Mouse (Mus musculus) myocyte (in vitro differentiated cells): ENCODE measurements around the gene Ovca2.

ENCODE experiments used
- CEBPB ChIP-seq: IDR thresholded peaks from 2 replicates; pipeline ENCODE4 v1.6.1; 2011; ENCODE audit warnings: mild to moderate bottlenecking, moderate library complexity; ENCODE audit not compliant: poor library complexity, insufficient read depth, severe bottlenecking
- E2F4 ChIP-seq: IDR thresholded peaks from one replicate; pipeline ENCODE4 v1.6.1; 2011; ENCODE audit warnings: mild to moderate bottlenecking, control low read depth, moderate library complexity; ENCODE audit not compliant: insufficient read depth
- MAX ChIP-seq: IDR thresholded peaks from one replicate; pipeline ENCODE4 v1.6.1; 2011; ENCODE audit warnings: low read depth, mild to moderate bottlenecking, control low read depth
- MYOD1 ChIP-seq, 3 experiments: IDR thresholded peaks; one replicate each; pipeline ENCODE4 v1.6.1; 2011; ENCODE audit warnings: control low read depth in 2 of 3, low read depth in 2 of 3, mild to moderate bottlenecking in 2 of 3, moderate library complexity in 1 of 3; ENCODE audit not compliant: insufficient read length in 2 of 3, control insufficient read depth in 1 of 3
- MYOG ChIP-seq, 3 experiments: IDR thresholded peaks; one replicate each; pipeline ENCODE4 v1.6.1; 2011; ENCODE audit warnings: control low read depth in 2 of 3, low read depth in 2 of 3, mild to moderate bottlenecking in 2 of 3; ENCODE audit not compliant: insufficient read length in 2 of 3, control insufficient read depth in 1 of 3, insufficient read depth in 1 of 3
- POLR2A ChIP-seq: IDR thresholded peaks from one replicate; pipeline ENCODE4 v1.6.1; 2011; ENCODE audit warnings: low read depth, mild to moderate bottlenecking, control low read depth, moderate library complexity; ENCODE audit not compliant: insufficient read length
- POLR2AphosphoS2 ChIP-seq: IDR thresholded peaks from one replicate; pipeline ENCODE4 v1.6.1; 2011; ENCODE audit warnings: low read depth, control low read depth; ENCODE audit not compliant: insufficient read length
- REST ChIP-seq: IDR thresholded peaks from one replicate; pipeline ENCODE4 v1.6.1; 2011; ENCODE audit warnings: mild to moderate bottlenecking, control low read depth, moderate library complexity; ENCODE audit not compliant: insufficient read depth, insufficient read length
- TCF12 ChIP-seq: IDR thresholded peaks from one replicate; pipeline ENCODE4 v1.6.1; 2011; ENCODE audit warnings: mild to moderate bottlenecking, control low read depth; ENCODE audit not compliant: poor library complexity, insufficient read depth, severe bottlenecking
- USF1 ChIP-seq: IDR thresholded peaks from one replicate; pipeline ENCODE4 v1.6.1; 2011; ENCODE audit warnings: low read depth, mild to moderate bottlenecking, control low read depth, moderate library complexity

- TF ChIP-seq REST (no peak), POLR2A (peak; percentile 59), USF1 (peak; percentile 90), MYOD1 (IDR thresholded peaks at IDR 0.05; ENCODE audit: control insufficient read depth in 1 of 3, insufficient read length in 2 of 3, low read depth in 2 of 3) (no peak), MYOG (IDR thresholded peaks at IDR 0.05; ENCODE audit: control insufficient read depth in 1 of 3, insufficient read depth in 1 of 3, insufficient read length in 2 of 3, low read depth in 2 of 3) (peak in 1 of 3 experiments; percentile 16), POLR2AphosphoS2 (peak; percentile 24), TCF12 (no peak), MAX (peak; percentile 68), E2F4 (no peak), CEBPB (no peak)
These were observed 11.7 kb upstream of the Ovca2 start for GRCm38 (mm10) chr11:75190371-75190724.
